Mouse (Mus musculus) telencephalon, adult 2 months (tissue): ENCODE measurements at regions not wholly inside any gene's neighbourhood (a gene's known extent, or its start where the extent isn't known, plus 50 kb on each side); places are given as distances from the start of the nearest gene placed in this dataset.

Source experiments
- DNase-seq: peaks from one replicate; pipeline ENCODE4 v3.0.0-alpha.2; 2011; ENCODE audit warnings: low read depth, low spot score

DNA sequence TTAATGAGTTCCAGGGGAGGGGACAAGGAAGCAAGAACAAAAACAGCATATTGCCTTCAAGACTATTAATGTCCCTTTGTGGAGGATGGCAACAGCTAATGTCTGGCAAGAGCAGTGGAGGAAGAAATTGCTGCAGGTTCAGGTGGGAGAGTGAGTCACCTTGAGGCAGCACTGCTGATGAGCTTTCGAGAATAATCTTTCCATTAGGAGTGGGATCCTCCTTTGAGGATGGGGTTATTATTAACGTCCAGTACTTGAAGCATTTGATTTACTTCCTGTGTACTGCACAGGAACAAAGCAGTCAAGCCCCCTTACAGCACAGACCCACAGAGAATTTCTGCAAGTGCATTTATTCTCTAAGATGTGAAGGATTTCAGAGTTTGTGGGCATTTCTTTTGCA is 671.2 kb upstream of the Stxbp6 start:
- DNase-seq = no peak

DNA sequence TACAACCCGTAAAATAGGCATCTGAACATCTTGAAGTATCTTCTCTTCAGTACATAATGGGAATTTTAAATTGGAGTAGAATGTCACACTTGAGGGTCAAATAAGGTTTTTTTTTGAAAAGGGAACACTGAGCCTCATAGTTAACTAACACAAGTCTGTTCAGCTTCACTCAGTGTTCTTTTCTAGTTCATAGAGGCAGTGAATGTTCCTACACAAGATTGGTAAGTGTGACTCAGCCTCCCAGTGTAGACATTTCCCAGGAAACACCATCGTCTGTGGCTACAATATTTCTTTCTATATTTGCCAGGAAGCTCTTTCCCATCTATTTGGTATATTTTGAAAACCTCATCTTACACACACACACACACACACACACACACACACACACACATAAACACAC is 670.1 kb upstream of the Stxbp6 start:
- peak; percentile 8 for DNase-seq

GRCm38 (mm10) chr12:45733661-45734060 is 659.2 kb upstream of the Stxbp6 start:
- no peak for DNase-seq

DNA sequence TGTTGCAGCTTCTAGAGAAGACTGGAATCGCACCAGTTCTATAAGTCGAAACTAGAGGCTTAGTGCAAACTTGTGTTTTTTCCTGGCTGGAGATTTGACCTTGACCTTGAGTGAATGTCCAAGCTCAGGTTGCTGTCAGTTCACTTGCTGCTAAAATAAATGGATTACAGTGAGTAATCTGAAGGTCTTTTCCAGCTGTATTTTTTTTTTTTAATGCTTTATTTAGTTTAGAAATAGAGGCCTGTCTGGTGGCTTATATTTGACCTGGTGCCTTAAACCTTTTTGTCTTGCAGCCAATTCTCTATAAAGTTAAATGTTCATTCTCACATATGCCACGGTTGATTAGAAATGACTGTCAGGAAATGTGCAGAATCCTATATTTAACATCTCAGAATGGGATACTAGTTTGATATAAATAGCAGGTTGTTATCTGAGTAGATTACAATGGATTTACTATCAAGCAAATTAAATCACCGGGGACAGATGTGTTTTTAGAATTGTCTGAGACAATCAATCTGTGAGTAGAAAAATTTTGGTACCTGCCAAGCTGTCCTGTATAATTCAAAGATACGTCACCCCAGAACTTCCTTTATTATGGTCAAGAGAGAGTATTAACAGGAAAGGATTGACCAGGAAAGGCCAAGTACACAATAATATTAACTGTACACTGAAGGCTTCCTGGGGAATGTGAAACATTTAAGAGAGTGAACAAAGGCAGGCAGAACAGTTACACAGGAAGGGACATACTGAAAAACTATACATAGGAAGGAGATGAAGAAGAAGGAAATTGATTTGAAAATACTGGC is 650.3 kb upstream of the Stxbp6 start:
- DNase-seq = no peak

- no peak for DNase-seq
Measured at GRCm38 (mm10) chr12:45711351-45711750, 636.8 kb upstream of the Stxbp6 start.

DNA sequence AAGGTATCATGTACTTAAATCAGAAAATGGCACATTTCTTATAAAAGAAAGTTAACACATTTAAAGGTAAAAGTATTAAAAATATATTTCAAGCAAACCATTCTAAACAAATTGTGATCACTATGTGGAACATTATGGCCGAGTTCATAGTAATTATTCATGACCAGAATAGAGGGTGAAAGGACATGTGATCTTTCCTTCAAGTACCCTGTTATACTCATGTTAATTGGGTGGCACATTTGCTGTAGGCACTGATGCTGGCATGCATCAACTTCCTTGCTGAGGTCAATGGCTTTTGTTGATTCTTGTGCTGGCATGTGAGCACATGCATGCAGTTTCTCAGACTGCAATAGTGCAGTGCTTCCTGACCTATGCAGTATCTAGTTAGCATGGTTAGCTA is 636.3 kb upstream of the Stxbp6 start:
- DNase-seq = no peak

DNA sequence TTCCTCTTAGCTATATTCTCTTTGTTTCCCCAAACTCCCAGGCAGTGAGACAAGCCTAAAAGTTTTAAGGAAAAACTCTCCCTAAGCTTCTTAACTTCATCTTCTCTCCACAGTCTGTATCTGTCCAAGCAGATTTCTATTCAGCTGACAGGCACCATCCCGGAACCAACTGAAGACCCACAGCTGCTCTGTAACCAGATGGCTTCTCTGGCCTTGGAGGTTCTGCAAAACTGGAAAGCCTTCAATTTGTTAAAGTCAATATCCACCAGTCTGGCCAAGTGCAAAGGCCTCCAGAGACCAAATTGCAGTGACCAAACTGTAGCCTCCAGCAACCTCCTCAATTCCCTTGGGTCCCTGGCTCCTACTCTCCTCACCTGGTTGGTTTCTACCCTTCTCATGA is 614.8 kb upstream of the Stxbp6 start:
- DNase-seq = no peak

GRCm38 (mm10) chr12:45686765-45687164 is 612.3 kb upstream of the Stxbp6 start:
- no peak for DNase-seq

GRCm38 (mm10) chr12:45672361-45672760 is 597.9 kb upstream of the Stxbp6 start:
- no peak for DNase-seq

GRCm38 (mm10) chr12:45671554-45671948 is 597.0 kb upstream of the Stxbp6 start:
- no peak for DNase-seq

- no peak for DNase-seq
Measured at GRCm38 (mm10) chr12:45670874-45671553, 596.5 kb upstream of the Stxbp6 start.

DNA sequence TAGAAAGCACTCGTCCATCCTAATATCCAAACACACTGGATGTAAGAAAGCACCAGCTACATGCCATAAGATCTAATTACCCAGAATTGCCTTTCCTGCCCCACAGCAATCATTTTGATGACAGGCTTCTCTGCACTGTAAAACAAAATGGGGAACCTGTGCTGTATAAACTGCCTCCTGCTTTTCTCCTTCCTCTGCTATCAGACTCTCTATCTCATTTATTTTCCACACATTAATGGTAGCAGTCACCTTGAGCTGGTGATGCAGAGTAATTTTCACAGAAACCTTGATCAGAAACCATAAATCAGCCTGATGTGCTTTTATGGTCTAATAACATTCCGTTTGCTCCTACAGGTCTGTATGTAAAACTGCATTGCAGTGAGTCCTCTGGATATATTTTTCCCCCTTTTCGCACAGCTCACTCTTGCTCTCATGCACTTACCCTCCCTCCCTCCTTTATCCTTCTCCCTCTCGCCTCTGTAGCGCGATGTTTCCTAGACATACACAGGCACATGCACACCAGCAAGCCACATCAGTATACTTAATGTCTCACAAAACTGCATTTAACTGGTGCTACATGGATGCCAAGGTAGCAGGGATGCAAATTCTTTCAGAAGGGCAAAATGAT is 595.9 kb upstream of the Stxbp6 start:
- no peak for DNase-seq

DNA sequence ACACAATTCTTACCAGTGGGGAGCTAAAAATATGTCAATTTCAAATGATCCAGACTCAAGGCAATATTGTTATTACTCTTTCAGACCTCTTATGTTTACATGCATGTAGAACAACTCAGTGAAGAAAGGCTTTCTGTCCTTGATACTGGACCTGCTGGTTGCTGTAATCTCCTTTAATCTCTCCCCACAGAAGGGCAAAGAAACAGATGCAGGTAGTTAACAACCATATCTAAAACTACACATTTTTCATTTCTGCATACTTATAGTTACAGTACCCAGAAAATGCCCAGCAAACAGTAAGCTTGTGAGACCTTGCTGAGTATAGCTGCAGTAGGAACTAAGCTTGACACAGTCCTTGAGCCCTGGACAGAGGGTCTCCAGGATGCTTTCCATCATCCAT is 585.1 kb upstream of the Stxbp6 start:
- no peak for DNase-seq

DNA sequence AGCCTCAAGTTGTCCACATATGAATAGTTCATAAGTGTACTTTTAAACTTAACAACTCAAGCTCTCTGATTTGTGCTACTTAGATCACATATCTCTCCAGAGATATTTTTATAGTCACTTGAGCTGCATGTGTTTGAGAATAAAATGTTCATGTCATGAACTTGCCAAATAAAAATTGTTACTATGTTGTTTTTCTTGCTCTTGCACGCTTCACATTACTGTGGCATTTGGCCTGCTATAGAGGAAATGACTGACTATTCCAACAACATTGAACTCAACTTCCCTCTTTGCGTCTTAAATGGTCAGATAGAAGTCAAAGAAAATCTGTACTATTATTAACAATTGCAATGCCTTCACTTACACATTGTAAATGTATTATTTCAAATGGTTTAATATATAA is 582.1 kb upstream of the Stxbp6 start:
- DNase-seq = no peak

- DNase-seq = no peak
Measured at GRCm38 (mm10) chr12:45648654-45649053, 574.1 kb upstream of the Stxbp6 start.

DNA sequence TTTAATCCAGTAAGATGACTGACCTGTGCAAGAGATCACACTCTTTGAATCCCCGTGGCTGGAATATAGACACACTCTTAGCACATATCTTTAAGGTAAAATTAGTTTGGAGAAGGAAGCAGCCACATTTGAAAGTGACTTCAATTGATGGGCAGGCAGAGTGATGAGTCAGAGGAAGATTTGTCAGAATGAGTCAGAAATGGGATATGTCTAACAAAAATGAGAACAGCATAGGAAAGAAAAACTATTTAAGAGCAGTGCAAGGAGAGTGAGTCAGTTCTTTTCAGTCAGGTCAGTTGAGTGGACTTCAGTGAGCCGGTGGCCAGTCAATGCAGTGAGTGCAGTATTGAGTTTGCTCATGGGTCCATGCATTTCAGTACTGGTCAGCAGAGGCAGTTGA is 569.7 kb upstream of the Stxbp6 start:
- no peak for DNase-seq

DNA sequence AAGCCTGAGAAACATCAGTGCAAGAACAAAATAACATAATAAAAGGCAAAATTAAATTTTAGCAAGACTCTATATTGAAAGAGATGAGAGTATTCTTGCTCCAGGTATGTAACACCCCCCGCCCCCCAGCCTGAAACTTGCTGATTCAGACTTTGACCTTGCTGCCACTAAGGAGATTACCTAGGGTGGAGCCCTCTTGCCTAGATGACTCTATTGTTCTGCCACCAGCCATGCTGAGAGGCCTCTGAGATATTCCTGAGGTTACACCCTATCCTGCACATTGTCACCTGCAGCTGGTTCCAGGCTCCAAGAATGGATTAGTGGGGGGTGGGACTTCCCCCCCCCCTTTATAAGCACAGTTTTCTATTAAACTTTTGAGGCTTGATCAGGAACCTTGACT is 548.3 kb upstream of the Stxbp6 start:
- no peak for DNase-seq

- no peak for DNase-seq
Measured at GRCm38 (mm10) chr12:45620056-45620455, 545.5 kb upstream of the Stxbp6 start.

- no peak for DNase-seq
Measured at GRCm38 (mm10) chr12:45614509-45615150, 540.1 kb upstream of the Stxbp6 start.

DNA sequence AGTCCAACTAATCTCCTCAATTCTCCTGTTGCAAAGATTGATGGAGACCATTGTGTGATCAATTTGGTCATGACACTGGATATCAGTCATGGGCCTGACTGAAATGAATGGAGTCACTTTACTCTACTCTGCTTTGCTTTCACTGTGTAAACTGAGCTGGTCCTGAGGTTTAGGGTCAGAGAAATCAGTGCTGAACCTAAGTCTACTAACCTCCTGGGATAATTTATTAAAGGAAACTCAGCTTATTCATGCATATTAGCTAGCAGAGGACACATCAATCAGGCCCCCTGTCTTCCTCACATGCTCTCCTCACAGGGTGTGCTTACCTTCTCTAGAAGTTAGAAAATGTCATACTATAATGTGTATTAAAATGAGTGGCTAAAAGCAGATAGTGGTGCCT is 539.6 kb upstream of the Stxbp6 start:
- no peak for DNase-seq

- DNase-seq = no peak
Measured at GRCm38 (mm10) chr12:45599443-45599842, 524.9 kb upstream of the Stxbp6 start.

GRCm38 (mm10) chr12:45597904-45598570 is 523.5 kb upstream of the Stxbp6 start:
- DNase-seq = no peak
